Mouse (Mus musculus) hindbrain, postnatal 0 days (tissue): ENCODE measurements at regions not wholly inside any gene's neighbourhood (a gene's known extent, or its start where the extent isn't known, plus 50 kb on each side); places are given as distances from the start of the nearest gene placed in this dataset.

Experiments used
- ATAC-seq: fragments of 200-750 bp; cut with Nextera tagmentation; 2 replicates; pipeline ENCODE4 v1.8.0; 2017; ENCODE audit warnings: mild to moderate bottlenecking, moderate TSS enrichment, moderate library complexity
- DNase-seq: peaks from one replicate; pipeline ENCODE4 v3.0.0-alpha.2; 2015; ENCODE audit warnings: low spot score
- H3K27ac ChIP-seq: fragments of 300-500 bp; sonication (generic); 2 replicates; pipeline ENCODE4 v1.5.1; 2014; ENCODE audit warnings: mild to moderate bottlenecking
- H3K27me3 ChIP-seq: fragments of 300-500 bp; sonication (generic); 2 replicates; pipeline ENCODE4 v1.6.1; 2014; ENCODE audit warnings: low read length, mixed read lengths; ENCODE audit not compliant: insufficient read depth
- H3K36me3 ChIP-seq: fragments of 300-500 bp; sonication (generic); 2 replicates; pipeline ENCODE4 v1.6.1; 2014; ENCODE audit warnings: low read length, mixed read lengths; ENCODE audit not compliant: insufficient read depth
- H3K4me1 ChIP-seq: fragments of 300-500 bp; sonication (generic); 2 replicates; pipeline ENCODE4 v1.6.1; 2014; ENCODE audit warnings: antibody characterized with exemption, low read length, mixed read lengths; ENCODE audit not compliant: insufficient read depth
- H3K4me2 ChIP-seq: fragments of 300-500 bp; sonication (generic); 2 replicates; pipeline ENCODE4 v1.6.1; 2014; ENCODE audit warnings: low read depth, mild to moderate bottlenecking, low read length, moderate library complexity, mixed read lengths
- H3K4me3 ChIP-seq: fragments of 300-500 bp; sonication (generic); 2 replicates; pipeline ENCODE4 v1.5.1; 2014; ENCODE audit warnings: low read length
- H3K9ac ChIP-seq: fragments of 300-500 bp; sonication (generic); replicated peaks from 2 replicates; pipeline ENCODE4 v1.6.1; 2014; ENCODE audit warnings: mild to moderate bottlenecking, low read length, moderate library complexity, mixed read lengths
- H3K9me3 ChIP-seq: fragments of 300-500 bp; sonication (generic); 2 replicates; pipeline ENCODE4 v1.6.1; 2016; ENCODE audit warnings: low read length, mixed read lengths
- CTCF ChIP-seq: IDR thresholded peaks from 2 replicates; pipeline ENCODE4 v1.5.1; 2016; ENCODE audit warnings: antibody characterized with exemption, control low read depth, low read depth
- WGBS: fragments of 180-500 bp; shearing (Covaris S2); extraction: QIAGEN DNeasy Blood & Tissue Kit; methylation state at CpG from one replicate; pipeline ENCODE4 v1.1.7; 2014; 5-methylcytosine and 5-hydroxymethylcytosine counted together

GRCm38 (mm10) chr9:61033593-61033992, 239.3 kb downstream of the Uaca start:
- no peak overlapping the region for H3K27ac ChIP-seq
- ATAC-seq = no peak
- no peak for DNase-seq
- no peaks in the 10 kb centered on the region for H3K36me3 ChIP-seq
- peaks cover 11% of the 10 kb centered on the region; the same call in 1 of the 2 replicates for H3K4me1 ChIP-seq
- no peak overlapping the region for H3K4me3 ChIP-seq
- WGBS = 69% methylated on average over 9 of the region's 9 CpGs
- H3K27me3 ChIP-seq = no peaks in the 10 kb centered on the region
- H3K4me2 ChIP-seq = no peak overlapping the region
- TF ChIP-seq CTCF = no peak
- no peaks in the 10 kb centered on the region for H3K9me3 ChIP-seq
- H3K9ac ChIP-seq = no peak overlapping the region

GRCm38 (mm10) chr9:61042063-61042462, 247.7 kb downstream of the Uaca start:
- no peak for TF ChIP-seq CTCF
- H3K9ac ChIP-seq = no peak overlapping the region
- WGBS = 46% methylated on average over 2 of the region's 2 CpGs

GRCm38 (mm10) chr9:61044983-61045382, 250.6 kb downstream of the Uaca start:
- no peaks in the 10 kb centered on the region for H3K4me1 ChIP-seq
- no peak for TF ChIP-seq CTCF
- no peaks in the 10 kb centered on the region for H3K27me3 ChIP-seq
- no peak overlapping the region for H3K27ac ChIP-seq
- 79% methylated on average over 14 of the region's 14 CpGs for WGBS
- no peak overlapping the region for H3K4me2 ChIP-seq
- H3K9me3 ChIP-seq = no peaks in the 10 kb centered on the region
- no peak for DNase-seq
- no peak overlapping the region for H3K9ac ChIP-seq
- no peak overlapping the region for H3K4me3 ChIP-seq
- no peaks in the 10 kb centered on the region for H3K36me3 ChIP-seq
- ATAC-seq = no peak

More at GRCm38 (mm10) chr9:61042063-61042462, 247.7 kb downstream of the Uaca start:
- no peaks in the 10 kb centered on the region for H3K36me3 ChIP-seq
- no peak overlapping the region for H3K27ac ChIP-seq
- ATAC-seq (no peak), DNase-seq (no peak)
- no peaks in the 10 kb centered on the region for H3K9me3 ChIP-seq
- H3K4me1 ChIP-seq = 0 out of 2 replicates have a peak, but pooled peaks cover 2% of the 10 kb centered on the region
- H3K27me3 ChIP-seq = no peaks in the 10 kb centered on the region
- no peak overlapping the region for H3K4me2 ChIP-seq
- H3K4me3 ChIP-seq = no peak overlapping the region

GRCm38 (mm10) chr9:61046517-61046916, 252.2 kb downstream of the Uaca start:
- Histone ChIP-seq H3K4me3 (no peak overlapping the region), H3K4me2 (no peak overlapping the region), H3K4me1 (no peaks in the 10 kb centered on the region), H3K36me3 (no peaks in the 10 kb centered on the region), H3K9ac (no peak overlapping the region), H3K9me3 (no peaks in the 10 kb centered on the region), H3K27ac (no peak overlapping the region), H3K27me3 (no peaks in the 10 kb centered on the region)
- WGBS = 21% methylated on average over 7 of the region's 7 CpGs
- no peak for ATAC-seq
- TF ChIP-seq CTCF = peak; percentile 89
- peak; percentile 79 for DNase-seq

- Histone ChIP-seq H3K27ac (no peak overlapping the region), H3K4me1 (no peaks in the 10 kb centered on the region), H3K9ac (no peak overlapping the region), H3K9me3 (no peaks in the 10 kb centered on the region), H3K36me3 (no peaks in the 10 kb centered on the region), H3K4me3 (no peak overlapping the region), H3K4me2 (no peak overlapping the region), H3K27me3 (no peaks in the 10 kb centered on the region)
- DNase-seq = no peak
- whole genome bisulfite sequencing = 78% methylated on average over 11 of the region's 11 CpGs
- no peak for TF ChIP-seq CTCF
- ATAC-seq = no peak
Measured at GRCm38 (mm10) chr9:61047289-61047688, 252.9 kb downstream of the Uaca start.

DNA sequence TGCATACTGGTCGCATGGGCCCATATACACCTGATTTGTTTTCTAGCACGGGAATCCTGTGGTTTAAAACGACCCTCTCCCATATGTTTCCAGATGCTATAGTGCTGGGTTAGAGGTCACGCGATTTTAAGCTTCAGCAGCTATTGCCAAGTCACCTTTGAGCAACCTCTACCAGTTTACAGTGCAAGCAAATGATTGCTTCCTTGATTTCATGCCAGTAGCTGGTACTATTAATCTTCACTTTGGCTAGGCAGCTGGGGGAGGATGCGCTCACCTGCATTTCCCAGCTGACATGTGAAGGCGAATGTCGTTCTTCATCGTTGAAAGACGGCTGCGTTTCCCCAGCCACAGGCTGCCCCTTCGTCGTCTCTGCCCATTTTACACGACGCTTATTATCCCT, 254.2 kb downstream of the Uaca start:
- H3K27me3 ChIP-seq = no peaks in the 10 kb centered on the region
- no peak for TF ChIP-seq CTCF
- no peak overlapping the region for H3K27ac ChIP-seq
- no peak overlapping the region for H3K4me3 ChIP-seq
- no peak overlapping the region for H3K9ac ChIP-seq
- 68% methylated on average over 15 of the region's 15 CpGs for WGBS
- H3K9me3 ChIP-seq = no peaks in the 10 kb centered on the region
- H3K4me2 ChIP-seq = no peak overlapping the region
- no peaks in the 10 kb centered on the region for H3K4me1 ChIP-seq
- ATAC-seq = no peak
- no peak for DNase-seq
- H3K36me3 ChIP-seq = no peaks in the 10 kb centered on the region

DNA sequence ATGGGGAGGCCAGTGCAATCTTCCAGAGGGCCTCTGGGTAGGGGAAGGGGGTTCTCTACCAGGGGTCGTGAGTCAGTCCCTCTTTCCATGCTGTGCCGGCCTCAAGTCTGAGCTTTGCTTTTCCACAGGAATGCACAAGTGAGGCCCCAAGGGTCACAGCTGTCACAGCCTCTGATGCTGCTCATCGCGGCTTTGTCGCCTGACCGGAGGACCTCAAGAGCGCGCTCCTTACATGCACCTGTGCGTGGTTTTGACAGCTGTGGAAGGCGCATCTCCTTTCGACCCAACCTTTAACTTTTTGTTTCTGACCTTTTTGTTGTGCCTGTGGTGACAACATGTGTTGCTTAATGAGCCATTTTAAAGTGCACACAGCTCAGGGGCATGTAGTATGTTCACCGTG, 258.3 kb downstream of the Uaca start:
- H3K9ac ChIP-seq = no peak overlapping the region
- no peaks in the 10 kb centered on the region for H3K9me3 ChIP-seq
- DNase-seq (no peak), ATAC-seq (no peak)
- WGBS = 83% methylated on average over 12 of the region's 12 CpGs
- H3K4me2 ChIP-seq = no peak overlapping the region
- no peak overlapping the region for H3K27ac ChIP-seq
- TF ChIP-seq CTCF = no peak
- H3K27me3 ChIP-seq = no peaks in the 10 kb centered on the region
- H3K4me3 ChIP-seq = no peak overlapping the region
- H3K36me3 ChIP-seq = no peaks in the 10 kb centered on the region
- H3K4me1 ChIP-seq = no peaks in the 10 kb centered on the region; the same call in 1 of the 2 replicates
